Mouse (Mus musculus) left cerebral cortex, postnatal 4 days (tissue): ENCODE measurements around the gene Onecut3. TPM values are rescaled to one million over a fixed set of nuclear protein-coding genes. Genes with fewer than 3 reads are reported as not detected.

Experiments used
- DNase-seq: peaks from one replicate; pipeline ENCODE4 v3.0.0-alpha.2; 2022
- intact Hi-C: fragments of 180-260 bp; cut with DNase I; formaldehyde crosslinking; loops from one replicate; pipeline ENCODE4 v1.15.1; 2025
- total RNA-seq, 2 experiments: library from RNA; stranded (reverse); gene quantifications; 2 replicates each; pipeline ENCODE4 v1.2.3; 2021

The Onecut3 gene
- under 1 TPM in 1 of 2 experiments, not detected in 1; 0.24 TPM for total RNA-seq

GRCm38 (mm10) chr10:80494732-80495131, at the start of gene Onecut3:
Gene Onecut3 (plus strand): TSS chr10:80494835.
- intact Hi-C loops: no loop called here
- no peak for DNase-seq

GRCm38 (mm10) chr10:80445052-80445451, 49.6 kb upstream of the Onecut3 start:
- intact Hi-C loops: loop anchor here (5.0 kb wide), 2 partner anchors 62 to 117 kb away; partner anchors contain the start of gene Rexo1
- peak; percentile 27 for DNase-seq

- peak; percentile 85 for DNase-seq
- intact Hi-C loops: loop anchor here (5.0 kb wide), 2 partner anchors 61 to 116 kb away; partner anchors contain the start of gene Rexo1
These were observed 48.6 kb upstream of the Onecut3 start for GRCm38 (mm10) chr10:80445898-80446601.

DNA sequence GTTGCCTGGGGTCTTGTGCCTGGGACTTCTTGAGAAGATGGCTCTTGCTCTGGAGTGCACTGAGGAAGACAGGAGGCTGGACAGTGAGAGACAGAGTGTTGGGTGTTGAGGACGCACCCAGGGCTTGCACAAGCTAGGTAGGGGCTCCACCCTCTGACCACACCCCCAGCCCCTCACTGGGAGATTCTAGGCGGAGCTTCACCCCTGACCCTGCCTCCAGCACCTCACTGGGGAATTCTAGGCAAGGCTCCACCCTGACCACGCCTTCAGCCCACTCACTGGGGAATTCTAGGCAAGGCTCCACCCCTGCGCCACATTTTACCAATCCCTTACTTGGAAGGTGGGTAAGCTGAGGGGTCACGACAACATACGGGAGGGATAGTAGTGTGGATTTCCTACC, 44.0 kb upstream of the Onecut3 start:
- intact Hi-C loops: no loop called here
- no peak for DNase-seq

DNA sequence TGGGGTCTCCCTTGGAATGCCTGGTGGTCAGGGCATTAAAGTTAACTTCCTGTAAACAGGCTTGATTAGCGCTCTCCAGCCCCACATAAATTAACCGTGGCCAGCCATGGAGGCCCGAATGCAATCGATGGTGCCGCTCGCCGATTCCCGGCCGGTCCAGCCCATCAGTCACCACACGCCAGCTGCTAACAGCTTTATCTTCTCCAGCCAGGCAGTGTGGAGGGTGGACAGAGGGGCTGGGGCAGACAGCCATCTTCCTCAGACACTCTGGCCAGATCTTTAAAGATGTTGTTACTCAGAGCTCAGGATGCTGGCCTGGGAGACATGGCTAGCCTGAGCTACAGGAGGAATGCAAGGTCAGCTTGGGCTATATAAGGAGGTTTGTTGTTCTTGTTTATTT, 41.0 kb upstream of the Onecut3 start:
- intact Hi-C loops: no loop called here
- no peak for DNase-seq

- DNase-seq: no peak
- intact Hi-C loops: no loop called here
These were observed 39.9 kb upstream of the Onecut3 start for GRCm38 (mm10) chr10:80454781-80455180.

DNA sequence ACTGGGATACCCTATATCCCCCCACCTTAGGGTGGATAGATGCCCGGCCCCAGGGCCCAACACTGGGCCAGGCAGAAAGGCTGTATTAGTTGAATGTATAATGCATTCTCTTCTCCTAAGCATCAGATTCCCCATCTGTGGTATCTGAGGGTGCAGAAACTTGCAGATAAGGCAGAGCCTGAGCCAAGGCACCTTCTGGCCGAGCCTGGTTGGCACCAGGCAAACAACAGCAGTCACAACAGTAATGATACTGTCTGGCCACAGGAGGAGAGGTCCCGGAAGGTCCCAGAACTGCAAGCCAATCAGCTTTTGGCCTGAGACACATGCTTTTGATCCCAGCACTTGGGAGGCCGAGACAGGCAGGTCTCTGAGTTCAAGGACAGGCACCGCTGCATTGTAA, 38.9 kb upstream of the Onecut3 start:
- no peak for DNase-seq
- intact Hi-C loops: no loop called here

GRCm38 (mm10) chr10:80459236-80459635, 35.4 kb upstream of the Onecut3 start:
- DNase-seq: peak; percentile 71
- intact Hi-C loops: no loop called here

DNA sequence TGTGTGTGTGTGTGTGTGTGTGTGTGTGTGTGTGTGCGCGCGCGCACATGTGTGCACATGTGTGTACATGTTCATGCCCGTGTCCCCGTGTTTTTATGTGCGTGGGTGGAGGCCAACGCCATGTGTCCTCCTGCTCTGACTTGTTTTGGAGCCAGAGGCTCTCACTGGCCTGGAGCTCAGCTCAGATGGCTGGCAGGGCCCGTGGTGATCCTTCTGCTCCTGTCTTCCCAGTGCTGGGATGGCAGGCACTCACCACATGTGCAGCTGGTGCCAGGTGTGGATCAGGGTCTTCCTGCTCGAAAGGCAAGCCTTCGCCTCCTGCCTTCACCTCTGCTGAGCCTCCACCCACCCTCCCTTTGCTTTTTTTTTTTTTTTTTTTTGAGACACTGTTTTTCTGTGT, 35.0 kb upstream of the Onecut3 start:
- peak; percentile 60 for DNase-seq
- intact Hi-C loops: no loop called here

DNA sequence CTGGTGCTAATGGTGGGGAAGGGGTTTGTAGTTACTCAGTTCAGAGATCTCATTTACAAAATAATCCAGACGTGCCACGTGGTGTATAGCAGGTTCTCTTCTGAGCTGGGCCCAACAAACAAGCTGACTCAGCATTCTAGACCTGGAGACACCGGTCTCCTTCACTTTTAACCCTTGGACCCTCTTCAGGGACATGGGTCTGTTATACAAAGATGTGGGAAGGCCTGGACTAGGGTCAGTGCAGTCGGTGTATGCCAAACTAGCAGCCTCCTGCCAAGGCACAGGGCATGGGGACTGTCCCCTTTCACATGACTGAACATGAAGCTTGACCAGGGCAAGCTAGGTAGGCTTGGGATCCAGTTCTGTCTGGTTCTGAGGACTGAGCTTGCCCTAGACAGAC, 34.3 kb upstream of the Onecut3 start:
- intact Hi-C loops: no loop called here
- no peak for DNase-seq

GRCm38 (mm10) chr10:80461346-80461745, 33.3 kb upstream of the Onecut3 start:
- intact Hi-C loops: no loop called here
- no peak for DNase-seq

DNA sequence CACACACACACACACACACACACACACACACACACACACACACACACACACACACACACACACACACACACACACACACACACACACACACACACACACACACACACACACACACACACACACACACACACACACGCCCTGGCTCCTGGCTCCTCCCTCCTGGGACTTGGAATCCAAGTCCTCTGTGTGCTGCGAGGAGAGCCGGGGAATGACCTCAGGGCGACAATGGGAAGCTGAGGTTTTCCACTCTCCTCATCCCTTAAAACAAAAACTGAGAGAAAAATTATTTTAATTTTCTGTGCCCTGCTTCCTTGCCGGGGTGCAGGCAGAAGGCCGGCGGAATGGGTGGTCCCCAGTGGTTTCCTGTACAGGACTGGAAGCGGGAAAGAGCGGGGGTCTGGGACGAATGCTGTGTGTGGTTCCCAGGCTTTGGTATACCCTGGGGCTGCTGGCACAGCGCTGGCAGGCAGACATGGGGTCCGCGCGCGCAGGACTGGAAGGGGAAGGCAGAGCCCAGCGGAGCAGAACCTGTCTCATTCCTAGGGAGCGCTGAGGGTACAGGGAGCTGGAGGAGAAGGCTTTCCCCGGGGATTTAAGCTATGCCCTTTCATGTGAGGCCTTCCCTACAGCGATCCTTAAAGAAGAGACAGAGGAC, 30.1 kb upstream of the Onecut3 start:
- intact Hi-C loops: no loop called here
- no peak for DNase-seq

- no peak for DNase-seq
These were observed 29.6 kb upstream of the Onecut3 start for GRCm38 (mm10) chr10:80465066-80465465.

GRCm38 (mm10) chr10:80475290-80475959, 19.2 kb upstream of the Onecut3 start:
- intact Hi-C loops: no loop called here
- peak; percentile 94 for DNase-seq

More at GRCm38 (mm10) chr10:80465066-80465465, 29.6 kb upstream of the Onecut3 start:
- intact Hi-C loops: no loop called here

GRCm38 (mm10) chr10:80478531-80478930, 16.1 kb upstream of the Onecut3 start:
- intact Hi-C loops: no loop called here
- DNase-seq: no peak

GRCm38 (mm10) chr10:80481002-80481401, 13.6 kb upstream of the Onecut3 start:
- DNase-seq: no peak
- intact Hi-C loops: no loop called here

DNA sequence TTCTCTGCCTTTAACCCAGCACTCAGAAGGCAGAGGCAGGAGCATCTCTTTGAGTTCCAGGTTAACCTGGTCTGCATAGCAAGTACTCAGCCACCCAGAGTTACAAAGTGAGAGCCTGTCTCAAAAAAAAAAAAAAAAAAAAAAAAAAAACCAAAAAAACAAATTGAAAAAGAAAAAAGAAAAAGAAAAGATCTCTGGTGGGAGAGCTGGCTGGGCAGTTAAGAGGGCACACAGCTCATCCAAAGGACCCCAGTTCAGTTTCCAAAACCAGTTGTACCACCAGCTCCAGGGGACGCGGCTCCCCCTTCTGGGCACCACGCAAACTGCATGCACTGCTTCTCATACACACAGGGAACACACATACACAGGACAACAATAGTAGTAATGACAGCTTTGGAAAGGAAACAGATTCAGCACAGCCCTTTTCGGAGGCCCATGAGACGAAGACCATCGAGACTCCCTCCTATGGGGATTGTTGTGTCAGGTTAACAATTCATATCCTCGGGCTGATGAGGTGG, 7.7 kb upstream of the Onecut3 start:
- DNase-seq: peak; percentile 25
- intact Hi-C loops: no loop called here

DNA sequence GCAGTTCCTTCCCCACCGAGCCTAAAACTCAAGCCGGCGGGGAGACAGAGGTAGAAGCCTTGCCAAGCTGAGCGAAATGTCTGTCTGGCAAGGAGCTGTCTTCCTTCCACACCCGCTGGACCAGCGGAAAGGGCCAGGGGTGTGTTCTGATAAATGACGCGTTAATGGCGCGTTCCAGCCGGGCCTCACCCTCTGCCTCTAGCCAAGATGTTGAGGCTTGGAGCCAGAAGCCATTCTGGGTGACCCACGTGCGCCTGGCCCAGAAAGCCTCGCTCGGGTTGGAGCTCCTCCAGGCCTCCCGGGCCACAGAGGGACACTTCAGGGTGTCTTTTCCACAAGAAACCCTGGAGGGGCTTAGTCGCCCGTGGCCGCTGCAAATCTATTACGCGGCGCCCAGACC, 4.6 kb upstream of the Onecut3 start:
- intact Hi-C loops: no loop called here
- no peak for DNase-seq

DNA sequence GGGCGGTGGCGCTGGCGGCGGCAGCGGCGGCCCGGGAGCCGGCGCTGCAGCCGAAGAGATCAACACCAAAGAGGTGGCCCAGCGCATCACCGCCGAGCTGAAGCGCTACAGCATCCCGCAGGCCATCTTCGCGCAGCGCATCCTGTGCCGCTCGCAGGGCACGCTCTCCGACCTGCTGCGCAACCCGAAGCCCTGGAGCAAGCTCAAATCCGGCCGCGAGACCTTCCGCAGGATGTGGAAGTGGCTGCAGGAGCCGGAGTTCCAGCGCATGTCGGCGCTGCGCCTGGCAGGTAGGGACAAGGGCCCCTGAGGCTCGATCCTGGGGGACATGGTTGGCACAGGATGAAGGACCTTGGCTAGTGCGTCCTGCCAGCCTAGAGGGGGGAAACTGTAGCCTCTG, 1.3 kb downstream of the Onecut3 start:
- intact Hi-C loops: no loop called here
- no peak for DNase-seq

GRCm38 (mm10) chr10:80496421-80496820, 1.8 kb downstream of the Onecut3 start:
- intact Hi-C loops: no loop called here
- DNase-seq: no peak

GRCm38 (mm10) chr10:80502291-80502690, 7.7 kb downstream of the Onecut3 start:
- no peak for DNase-seq
- intact Hi-C loops: no loop called here
